Mouse (Mus musculus): Measurements from ENCODE around the gene Slfn5. TPM values are rescaled to one million over a fixed set of nuclear protein-coding genes. Genes with fewer than 3 reads are reported as not detected.
"Not testable (repeated sequence)": the region's sequence is repeated elsewhere in the genome, so short reads cannot be mapped to it uniquely, and the experiment has no call there.

Gene Slfn5
- polyA plus RNA-seq, 1 experiment, result 0.01 TPM

GRCm38 (mm10) chr11:82989357-82989756, 38.2 kb downstream of the Slfn5 start:
- Histone ChIP-seq H3K27me3 (ENCODE audit: control insufficient read depth) (peaks cover 8% of the 10 kb centered on the region), H3K9me3 (ENCODE audit: control insufficient read depth, low read length) (peaks cover 3% of the 10 kb centered on the region; the same call in 1 of the 2 replicates), H3K36me3 (ENCODE audit: control insufficient read depth) (peaks cover 38% of the 10 kb centered on the region), H3K4me3 (replicated peaks) (peak overlapping the region; percentile 71), H3K4me1 (ENCODE audit: control insufficient read depth) (peaks cover 18% of the 10 kb centered on the region)
- no peak for TF ChIP-seq TAL1 (IDR thresholded peaks at IDR 0.05; ENCODE audit: low read length)
- TF ChIP-seq GATA1 (IDR thresholded peaks at IDR 0.05; ENCODE audit: low read length), result no peak

DNA sequence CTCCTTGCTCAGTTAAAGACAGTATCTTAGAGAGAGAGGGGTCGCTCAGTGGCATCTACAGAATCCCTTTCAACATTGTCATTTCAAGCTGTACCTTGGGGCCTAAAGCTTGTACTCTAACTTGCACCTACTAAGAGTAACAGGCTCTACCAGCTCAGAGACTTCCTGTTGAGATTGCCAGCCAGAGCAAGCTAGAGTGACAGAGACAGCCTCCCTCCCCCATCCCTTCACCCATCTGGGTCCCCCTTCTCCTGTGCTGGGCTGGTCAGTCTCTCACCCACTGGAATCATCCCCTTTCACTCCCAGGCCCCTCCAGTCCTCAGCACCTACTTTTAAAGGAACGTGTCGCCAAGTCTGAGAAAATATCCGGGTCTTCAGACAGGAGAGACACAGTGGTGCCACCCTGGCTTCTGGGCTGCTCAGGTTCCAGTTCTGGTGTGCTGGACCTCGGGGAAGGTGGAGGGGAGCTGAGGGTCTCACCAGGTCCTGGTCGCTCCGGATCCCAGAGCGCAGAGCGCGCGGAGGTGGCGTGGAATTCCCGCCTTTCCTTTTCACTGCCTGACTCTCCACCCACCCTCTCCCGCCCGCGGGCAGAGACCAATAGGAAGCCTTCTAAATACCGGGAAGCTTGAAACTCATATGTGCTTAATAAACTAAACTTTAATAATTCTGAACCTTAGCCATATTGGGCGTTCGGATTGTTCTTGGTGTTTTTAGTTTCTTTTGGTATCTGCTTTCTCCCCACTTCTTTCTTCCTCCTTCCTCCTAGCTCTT, 39.6 kb downstream of the Slfn5 start:
- H3K27me3 ChIP-seq (ENCODE audit: control insufficient read depth); H3K9me3 ChIP-seq (ENCODE audit: control insufficient read depth, low read length): not testable (repeated sequence)
- Histone ChIP-seq H3K4me1 (ENCODE audit: control insufficient read depth) (peaks cover 18% of the 10 kb centered on the region), H3K4me3 (replicated peaks) (peak overlapping the region; percentile 71), H3K36me3 (ENCODE audit: control insufficient read depth) (peaks cover 24% of the 10 kb centered on the region)

GRCm38 (mm10) chr11:82991469-82992166, 40.5 kb downstream of the Slfn5 start, which contains the start of gene Slfn9:
Gene Slfn9 (minus strand): TSS chr11:82991830.
- peaks cover 8% of the 10 kb centered on the region for H3K27me3 ChIP-seq (ENCODE audit: control insufficient read depth)
- TF ChIP-seq TAL1 (IDR thresholded peaks at IDR 0.05; ENCODE audit: low read length) (no peak), GATA1 (IDR thresholded peaks at IDR 0.05; ENCODE audit: low read length) (no peak)
- H3K9me3 ChIP-seq (ENCODE audit: control insufficient read depth, low read length), result no peaks in the 10 kb centered on the region

GRCm38 (mm10) chr11:83013356-83013755, 62.2 kb downstream of the Slfn5 start:
- no peak overlapping the region for H3K4me3 ChIP-seq (replicated peaks)
- no peak for TF ChIP-seq TAL1 (IDR thresholded peaks at IDR 0.05; ENCODE audit: low read length)
- TF ChIP-seq GATA1 (IDR thresholded peaks at IDR 0.05; ENCODE audit: low read length), result no peak
- H3K36me3 ChIP-seq (ENCODE audit: control insufficient read depth), result no peaks in the 10 kb centered on the region
- no peaks in the 10 kb centered on the region for H3K9me3 ChIP-seq (ENCODE audit: control insufficient read depth, low read length)
- H3K4me1 ChIP-seq (ENCODE audit: control insufficient read depth), result no peaks in the 10 kb centered on the region
- H3K27me3 ChIP-seq (ENCODE audit: control insufficient read depth), result no peaks in the 10 kb centered on the region

More at GRCm38 (mm10) chr11:82991469-82992166, 40.5 kb downstream of the Slfn5 start, which contains the start of gene Slfn9:
- peaks cover 18% of the 10 kb centered on the region for H3K4me1 ChIP-seq (ENCODE audit: control insufficient read depth)
- H3K4me3 ChIP-seq (replicated peaks), result peak within 1 kb of the TSS; percentile 71
- peaks cover 16% of the 10 kb centered on the region for H3K36me3 ChIP-seq (ENCODE audit: control insufficient read depth)

Other genes starting within 250 kb of the Slfn5 start
- gene Cct6b, start 187.0 kb upstream of the Slfn5 start, polyA plus RNA-seq (2012), result 0.03 and 0.07 TPM in 2 replicates
- 1.7 and 2.0 TPM in 2 replicates for gene Zfp830, start 187.0 kb upstream of the Slfn5 start, polyA plus RNA-seq (2012)
- gene Lig3, start 170.2 kb upstream of the Slfn5 start, polyA plus RNA-seq (2012), result 0.34 TPM in 2 replicates
- gene Rffl, start 80.1 kb upstream of the Slfn5 start, polyA plus RNA-seq (2012), result 4.5 and 6.4 TPM in 2 replicates
- gene Rad51d, start 60.7 kb upstream of the Slfn5 start, polyA plus RNA-seq (2012), result 0.05 and 0.19 TPM in 2 replicates
- 0.03 TPM in 1 of 2 replicates, not detected in the other for gene Fndc8, start 59.2 kb upstream of the Slfn5 start, polyA plus RNA-seq (2012)
- 1.0 and 2.2 TPM in 2 replicates for gene Nle1, start 42.9 kb upstream of the Slfn5 start, polyA plus RNA-seq (2012)
- not detected in 2 replicates for gene Unc45b, start 40.8 kb upstream of the Slfn5 start, polyA plus RNA-seq (2012)
- gene Slfn9, start 40.5 kb downstream of the Slfn5 start, polyA plus RNA-seq (2012), result 0.39 and 0.46 TPM in 2 replicates
- not detected in 2 replicates for gene Slfn8, start 69.5 kb downstream of the Slfn5 start, polyA plus RNA-seq (2012)
- not detected in 2 replicates for gene Slfn2, start 113.8 kb downstream of the Slfn5 start, polyA plus RNA-seq (2012)
- gene Slfn1, start 165.5 kb downstream of the Slfn5 start, polyA plus RNA-seq (2012), result not detected in 2 replicates
- not detected in 2 replicates for gene Slfn4, start 223.8 kb downstream of the Slfn5 start, polyA plus RNA-seq (2012)
- not detected in 2 replicates for gene Slfn3, start 240.0 kb downstream of the Slfn5 start, polyA plus RNA-seq (2012)